Mouse (Mus musculus) brain, adult 2 months (tissue): Measurements from ENCODE around the gene Zfhx2.

Experiments
- DNase-seq: peaks from one replicate; pipeline ENCODE4 v3.0.0; 2011; ENCODE audit warnings: low read depth, low spot score

Zfhx2 gene

GRCm38 (mm10) chr14:55105836-55106809 lies 14.0 kb upstream of the Zfhx2 start, which contains the start of gene Ap1g2:
Gene Ap1g2 (minus strand): TSS chr14:55106593.
- peak; percentile 95 for DNase-seq

- DNase-seq, result no peak
Measured at GRCm38 (mm10) chr14:55105386-55105785, 13.3 kb upstream of the Zfhx2 start.

DNA sequence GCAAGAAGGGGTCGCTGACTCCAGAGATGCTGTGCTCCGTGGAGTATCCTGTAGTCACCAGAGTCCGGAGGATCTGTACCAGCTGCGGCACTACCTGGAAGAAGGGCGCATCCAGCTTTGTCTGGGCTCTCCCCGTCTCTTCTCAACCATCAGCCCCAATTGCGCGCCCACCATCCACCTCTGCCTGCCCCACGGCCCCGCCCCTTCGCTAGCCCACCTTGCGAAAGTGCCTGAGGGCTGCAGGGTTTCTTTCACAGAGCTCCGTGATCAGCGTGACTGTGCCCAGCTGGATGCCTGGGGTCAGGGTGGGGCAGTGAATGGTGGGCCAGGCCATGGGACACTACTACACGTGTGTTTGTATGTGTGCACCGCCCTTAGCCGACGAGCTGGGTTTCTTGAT lies 12.2 kb upstream of the Zfhx2 start:
- no peak for DNase-seq

- DNase-seq, result no peak
Measured at GRCm38 (mm10) chr14:55102253-55102785, 10.2 kb upstream of the Zfhx2 start.

DNA sequence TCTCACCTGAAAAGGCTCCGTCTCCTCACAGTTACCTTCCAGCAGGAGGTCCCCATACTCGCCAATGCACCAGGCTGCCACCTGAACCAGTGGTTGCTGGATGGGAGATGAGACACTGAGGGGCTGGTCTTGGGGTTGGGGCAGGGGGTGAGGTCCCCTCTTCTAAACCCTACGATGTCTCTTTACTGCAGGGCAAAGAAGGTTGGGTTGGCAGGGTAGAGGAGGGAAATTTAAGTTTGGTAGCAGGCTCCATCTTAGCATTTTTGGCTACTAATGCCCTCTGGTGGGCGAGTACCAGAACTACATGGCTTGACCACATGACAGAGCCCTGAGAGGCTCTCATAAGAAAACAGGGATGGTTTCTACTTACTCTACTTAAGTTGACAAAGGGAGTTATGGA lies 9.5 kb upstream of the Zfhx2 start:
- DNase-seq, result peak; percentile 87

GRCm38 (mm10) chr14:55098067-55098466 lies 5.9 kb upstream of the Zfhx2 start:
- DNase-seq, result peak; percentile 68

GRCm38 (mm10) chr14:55097646-55098045 lies 5.5 kb upstream of the Zfhx2 start:
- no peak for DNase-seq

GRCm38 (mm10) chr14:55096573-55097087 lies 4.5 kb upstream of the Zfhx2 start:
- no peak for DNase-seq

DNA sequence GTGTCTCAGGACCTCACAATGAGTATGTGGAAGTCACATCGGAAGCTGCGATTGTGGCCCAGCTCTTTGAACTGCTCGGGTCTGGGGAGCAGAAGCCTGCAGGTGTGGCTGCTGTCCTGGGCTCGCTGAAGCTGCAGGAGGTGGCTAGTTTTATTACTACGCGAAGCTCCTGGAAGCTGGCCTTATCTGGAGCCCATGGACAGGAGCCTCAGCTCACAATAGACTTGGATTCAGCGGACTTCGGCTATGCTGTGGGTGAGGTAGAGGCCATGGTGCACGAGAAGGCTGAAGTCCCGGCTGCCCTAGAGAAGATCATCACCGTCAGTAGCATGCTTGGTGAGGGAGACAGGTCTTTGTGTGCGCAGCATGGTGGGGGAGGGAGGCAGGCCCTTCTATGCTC lies 3.5 kb upstream of the Zfhx2 start:
- no peak for DNase-seq

DNA sequence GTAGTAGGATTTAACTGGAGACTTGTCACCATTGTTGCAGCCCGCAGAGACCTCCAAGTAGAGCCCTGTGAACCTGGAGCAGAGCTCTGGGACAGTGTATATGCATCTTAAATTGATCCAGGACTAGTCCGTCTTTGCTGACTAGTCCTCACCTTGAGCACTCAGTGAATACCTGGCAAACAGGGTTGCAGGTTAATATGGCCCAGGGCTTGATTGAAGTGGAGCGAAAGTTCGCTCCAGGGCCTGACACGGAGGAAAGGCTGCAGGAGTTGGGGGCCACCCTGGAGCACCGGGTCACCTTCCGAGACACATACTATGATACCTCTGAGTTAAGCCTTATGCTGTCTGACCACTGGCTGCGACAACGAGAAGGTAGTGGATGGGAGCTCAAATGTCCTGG lies 3.1 kb upstream of the Zfhx2 start:
- DNase-seq, result no peak

DNA sequence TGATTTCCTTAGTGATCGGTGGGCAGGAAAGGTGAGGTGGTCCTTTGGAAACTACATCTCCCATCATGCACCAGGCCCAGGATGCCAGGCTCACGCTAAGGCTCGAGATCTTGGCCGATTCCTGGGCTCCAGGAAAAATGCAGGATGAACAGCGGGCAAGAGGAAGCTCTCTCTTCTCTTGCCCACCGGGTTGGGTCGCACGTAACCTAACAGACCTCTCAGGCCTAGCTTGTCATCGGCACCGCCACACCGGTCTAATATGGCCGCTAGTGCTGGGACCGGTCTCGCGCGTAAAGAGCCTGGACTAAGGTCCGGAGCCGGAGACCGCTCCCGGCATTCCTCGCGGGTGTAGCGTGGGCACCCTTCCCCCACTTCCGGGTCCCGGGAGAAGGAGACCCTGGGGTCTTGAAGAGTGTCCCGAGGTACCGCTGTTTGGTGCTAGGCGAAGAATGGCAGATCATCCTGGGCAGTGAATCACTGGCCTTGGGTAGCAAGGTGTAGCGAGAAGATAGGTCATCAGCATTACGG lies 2.6 kb upstream of the Zfhx2 start, which contains the start of gene Thtpa:
Thtpa (plus strand) TSS at position 81 of the 528 bp plus-strand sequence.
- DNase-seq, result peak; percentile 89

- no peak for DNase-seq
Measured at GRCm38 (mm10) chr14:55093927-55094326, 1.8 kb upstream of the Zfhx2 start.

- DNase-seq, result peak; percentile 57
Measured at GRCm38 (mm10) chr14:55091209-55091865, 787 bp downstream of the Zfhx2 start.

- DNase-seq, result peak; percentile 87
Measured at GRCm38 (mm10) chr14:55089199-55089947, 2.8 kb downstream of the Zfhx2 start.

DNA sequence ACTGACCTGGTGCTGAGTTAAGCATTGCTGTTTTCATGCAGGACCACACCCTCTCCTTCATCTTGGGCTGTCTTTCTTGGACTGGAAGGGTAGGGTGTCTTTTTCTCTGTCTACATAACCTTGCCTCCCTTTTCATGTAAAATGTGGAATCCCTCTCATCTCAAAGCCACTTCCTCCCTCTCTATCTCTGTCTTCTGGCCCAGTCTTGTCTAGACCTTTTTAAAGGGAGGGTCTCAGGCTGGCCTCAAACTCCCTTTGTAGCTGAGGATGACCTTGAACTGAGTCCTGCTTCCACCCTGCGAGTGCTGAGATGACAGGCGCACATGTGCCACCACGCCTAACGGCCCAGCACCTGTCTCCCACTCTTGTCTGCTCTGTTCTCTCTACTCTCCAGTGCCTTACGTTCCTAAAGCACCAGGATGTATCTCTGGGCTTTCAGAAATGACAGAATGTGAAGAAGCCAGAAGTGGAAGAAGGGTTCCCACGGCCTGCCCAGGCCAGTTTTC lies 6.1 kb downstream of the Zfhx2 start:
- no peak for DNase-seq

- DNase-seq, result no peak
Measured at GRCm38 (mm10) chr14:55085324-55086008, 6.7 kb downstream of the Zfhx2 start.

DNA sequence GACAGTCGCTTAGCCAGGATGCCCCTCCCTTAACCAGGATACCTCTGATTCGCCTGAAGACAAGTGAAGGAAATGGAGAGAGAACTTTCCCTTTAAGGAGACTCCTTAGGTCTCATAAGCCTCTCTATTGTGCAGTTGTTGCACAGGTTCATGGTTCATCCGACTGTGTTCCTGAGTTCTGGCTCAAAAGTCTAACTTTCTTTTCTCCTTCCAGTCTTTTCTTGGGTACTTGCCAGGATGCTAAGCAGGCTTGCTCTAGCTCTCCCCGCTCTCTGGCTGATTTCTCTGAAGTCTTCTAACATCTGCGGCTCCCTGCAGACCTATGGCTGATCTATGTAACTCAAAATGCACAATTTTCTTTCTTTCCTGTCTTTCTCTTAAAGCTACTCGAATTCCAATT lies 8.6 kb downstream of the Zfhx2 start:
- DNase-seq, result no peak

GRCm38 (mm10) chr14:55081105-55081504 lies 11.0 kb downstream of the Zfhx2 start:
- no peak for DNase-seq

GRCm38 (mm10) chr14:55079214-55079970 lies 12.7 kb downstream of the Zfhx2 start:
- peak; percentile 90 for DNase-seq
